Mouse (Mus musculus) retina, postnatal 7 days (tissue): ENCODE data around the gene Piwil4.
A peak's percentile ranks its signal among the peaks of the same experiment; 100 is the strongest.
"Not testable (repeated sequence)": the region's sequence is repeated elsewhere in the genome, so short reads cannot be mapped to it uniquely, and the experiment has no call there.

Source experiments
- DNase-seq: peaks from one replicate; pipeline ENCODE4 v3.0.0-alpha.2; 2012; ENCODE audit warnings: low read depth, low spot score

The Piwil4 gene

GRCm38 (mm10) chr9:14726005-14726404, 14.5 kb downstream of the Piwil4 start:
- no peak for DNase-seq

GRCm38 (mm10) chr9:14724755-14725420, 15.6 kb downstream of the Piwil4 start:
- DNase-seq = no peak

- DNase-seq = no peak
Measured at GRCm38 (mm10) chr9:14721610-14722009, 18.9 kb downstream of the Piwil4 start.

- DNase-seq = no peak
Measured at GRCm38 (mm10) chr9:14720384-14720783, 20.1 kb downstream of the Piwil4 start.

GRCm38 (mm10) chr9:14718332-14718691, 22.2 kb downstream of the Piwil4 start:
- no peak for DNase-seq

- no peak for DNase-seq
Measured at GRCm38 (mm10) chr9:14717689-14718331, 22.7 kb downstream of the Piwil4 start.

GRCm38 (mm10) chr9:14715258-14715657, 25.3 kb downstream of the Piwil4 start:
- no peak for DNase-seq

- no peak for DNase-seq
Measured at GRCm38 (mm10) chr9:14710910-14711309, 29.6 kb downstream of the Piwil4 start.

GRCm38 (mm10) chr9:14705321-14706162, 35.0 kb downstream of the Piwil4 start:
- DNase-seq = no peak

GRCm38 (mm10) chr9:14700795-14701194, 39.7 kb downstream of the Piwil4 start:
- not testable (repeated sequence) for DNase-seq

GRCm38 (mm10) chr9:14699288-14699640, 41.3 kb downstream of the Piwil4 start:
- DNase-seq = no peak

GRCm38 (mm10) chr9:14698582-14699287, 41.8 kb downstream of the Piwil4 start:
- peak; percentile 79 for DNase-seq

- DNase-seq = no peak
Measured at GRCm38 (mm10) chr9:14697903-14698302, 42.6 kb downstream of the Piwil4 start.

- DNase-seq = no peak
Measured at GRCm38 (mm10) chr9:14689376-14690108, 51.0 kb downstream of the Piwil4 start.

GRCm38 (mm10) chr9:14684363-14684762, 56.2 kb downstream of the Piwil4 start:
- DNase-seq = no peak

- no peak for DNase-seq
Measured at GRCm38 (mm10) chr9:14682741-14683140, 57.8 kb downstream of the Piwil4 start.

GRCm38 (mm10) chr9:14680584-14680983, 59.9 kb downstream of the Piwil4 start:
- no peak for DNase-seq

- DNase-seq = no peak
Measured at GRCm38 (mm10) chr9:14675707-14676691, 64.5 kb downstream of the Piwil4 start.

GRCm38 (mm10) chr9:14674506-14674905, 66.0 kb downstream of the Piwil4 start:
- no peak for DNase-seq

- no peak for DNase-seq
Measured at GRCm38 (mm10) chr9:14673109-14673508, 67.4 kb downstream of the Piwil4 start.
